Mouse (Mus musculus) liver, embryonic 11.5 days (tissue): ENCODE results near the gene Tcta. TPM values are rescaled to one million over a fixed set of nuclear protein-coding genes. Genes with fewer than 3 reads are reported as not detected.
"Not testable (repeated sequence)": the region's sequence is repeated elsewhere in the genome, so short reads cannot be mapped to it uniquely, and the experiment has no call there.

Source experiments
- ATAC-seq: fragments of 200-750 bp; cut with Nextera tagmentation; replicated peaks from 2 replicates; pipeline ENCODE4 v1.8.0; 2017; ENCODE audit warnings: moderate number of reproducible peaks, mild to moderate bottlenecking, moderate TSS enrichment, moderate library complexity; ENCODE audit not compliant: low FRiP score
- DNase-seq: peaks from one replicate; pipeline ENCODE4 v3.0.0-alpha.2; 2017; ENCODE audit warnings: low spot score
- H3K27ac ChIP-seq: fragments of 300-500 bp; sonication (generic); 2 replicates; pipeline ENCODE4 v1.5.1; 2014; ENCODE audit warnings: mild to moderate bottlenecking, low read depth, low read length, control low read depth
- H3K27me3 ChIP-seq: fragments of 300-500 bp; sonication (generic); replicated peaks from 2 replicates; pipeline ENCODE4 v1.6.1; 2014; ENCODE audit warnings: low read length, mixed read lengths; ENCODE audit not compliant: control insufficient read depth, insufficient read depth
- H3K36me3 ChIP-seq: fragments of 300-500 bp; sonication (generic); 2 replicates; pipeline ENCODE4 v1.6.1; 2014; ENCODE audit warnings: mild to moderate bottlenecking, low read length, moderate library complexity, mixed read lengths; ENCODE audit not compliant: control insufficient read depth, insufficient read depth
- H3K4me1 ChIP-seq: fragments of 300-500 bp; sonication (generic); replicated peaks from 2 replicates; pipeline ENCODE4 v1.6.1; 2014; ENCODE audit warnings: low read length, mixed read lengths; ENCODE audit not compliant: control insufficient read depth, insufficient read depth
- H3K4me2 ChIP-seq: fragments of 300-500 bp; sonication (generic); 2 replicates; pipeline ENCODE4 v1.6.1; 2014; ENCODE audit warnings: mild to moderate bottlenecking, control low read depth, moderate library complexity
- H3K4me3 ChIP-seq: fragments of 300-500 bp; sonication (generic); 2 replicates; pipeline ENCODE4 v1.5.1; 2014; ENCODE audit warnings: low read depth, low read length, control low read depth
- H3K9ac ChIP-seq: fragments of 300-500 bp; sonication (generic); 2 replicates; pipeline ENCODE4 v1.6.1; 2014; ENCODE audit warnings: low read depth, low read length, control low read depth
- H3K9me3 ChIP-seq: fragments of 300-500 bp; sonication (generic); 2 replicates; pipeline ENCODE4 v1.6.1; 2016; ENCODE audit warnings: low read length, inconsistent platforms, mixed read lengths; ENCODE audit not compliant: control insufficient read depth
- whole genome bisulfite sequencing: fragments of 180-500 bp; shearing (Covaris S2); extraction: QIAGEN DNeasy Blood & Tissue Kit; methylation state at CpG from one replicate; pipeline ENCODE4 v1.1.7; 2014; 5-methylcytosine and 5-hydroxymethylcytosine counted together
- polyA plus RNA-seq: library from polyadenylated mRNA; unstranded; fragments of >200 nt; fragmentation: Nextera tagmentation; extraction: Ambion mirVana; gene quantifications from 2 replicates; pipeline ENCODE4 v1.2.1, GENCODE M21; 2014

Gene Tcta
- polyA plus RNA-seq, 1 experiment from 2014 or later = 14.9 TPM

DNA sequence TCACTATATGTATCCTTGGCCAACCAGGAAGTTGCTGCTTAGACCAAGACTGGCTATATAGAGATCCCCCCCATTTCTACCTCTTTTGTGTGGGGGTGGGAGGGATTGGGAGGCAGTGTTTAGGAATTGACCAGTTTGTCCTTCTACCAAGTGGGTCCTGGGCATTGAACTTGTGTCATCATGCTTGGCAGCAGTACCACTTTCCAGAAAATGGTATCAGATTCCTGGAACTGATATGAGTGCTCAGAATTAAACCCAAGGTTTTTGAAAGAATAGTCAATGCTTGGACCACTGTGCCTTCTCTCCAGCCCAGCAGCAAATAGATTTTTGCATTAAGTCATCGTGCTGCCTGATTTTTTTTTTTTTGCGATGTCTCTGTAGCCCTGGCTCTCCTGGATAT is 19.9 kb upstream of the Tcta start:
- peaks cover 2% of the 10 kb centered on the region; the same call in 1 of the 2 replicates for H3K4me1 ChIP-seq
- no peak overlapping the region for H3K4me2 ChIP-seq
- H3K4me3 ChIP-seq = no peak overlapping the region
- ATAC-seq (no peak), DNase-seq (no peak)
- peaks cover 17% of the 10 kb centered on the region for H3K36me3 ChIP-seq
- no peak overlapping the region for H3K9ac ChIP-seq
- H3K27ac ChIP-seq = no peak overlapping the region
- 99% methylated on average over 2 of the region's 2 CpGs for whole genome bisulfite sequencing
- no peaks in the 10 kb centered on the region for H3K9me3 ChIP-seq
- no peaks in the 10 kb centered on the region for H3K27me3 ChIP-seq

DNA sequence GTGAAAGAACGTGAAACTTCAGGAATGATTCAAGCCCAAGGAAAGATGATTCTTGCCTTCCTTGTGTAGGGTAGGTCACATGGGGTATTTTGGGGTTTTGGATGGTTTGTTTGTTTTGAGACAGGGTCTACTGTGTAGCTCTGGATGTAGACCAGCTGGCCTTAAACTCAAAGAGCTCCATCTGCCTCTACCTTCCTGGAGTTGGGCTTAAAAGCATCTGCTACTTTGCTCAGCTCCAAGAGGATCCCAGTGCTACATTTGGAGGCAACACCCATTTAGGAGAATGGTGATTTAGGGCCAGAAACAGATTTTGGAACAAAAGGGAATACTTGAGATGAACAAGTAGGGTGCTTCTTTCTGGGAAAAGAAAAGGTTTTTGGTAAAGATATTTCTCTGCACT is 18.8 kb upstream of the Tcta start:
- Histone ChIP-seq H3K9ac (no peak overlapping the region), H3K4me2 (no peak overlapping the region), H3K27ac (no peak overlapping the region), H3K27me3 (no peaks in the 10 kb centered on the region), H3K36me3 (peaks cover 15% of the 10 kb centered on the region), H3K4me3 (no peak overlapping the region), H3K4me1 (peaks cover 2% of the 10 kb centered on the region; the same call in 1 of the 2 replicates), H3K9me3 (no peaks in the 10 kb centered on the region)
- WGBS = 100% methylated on average over 1 of the region's 1 CpGs
- DNase-seq = no peak
- no peak for ATAC-seq

DNA sequence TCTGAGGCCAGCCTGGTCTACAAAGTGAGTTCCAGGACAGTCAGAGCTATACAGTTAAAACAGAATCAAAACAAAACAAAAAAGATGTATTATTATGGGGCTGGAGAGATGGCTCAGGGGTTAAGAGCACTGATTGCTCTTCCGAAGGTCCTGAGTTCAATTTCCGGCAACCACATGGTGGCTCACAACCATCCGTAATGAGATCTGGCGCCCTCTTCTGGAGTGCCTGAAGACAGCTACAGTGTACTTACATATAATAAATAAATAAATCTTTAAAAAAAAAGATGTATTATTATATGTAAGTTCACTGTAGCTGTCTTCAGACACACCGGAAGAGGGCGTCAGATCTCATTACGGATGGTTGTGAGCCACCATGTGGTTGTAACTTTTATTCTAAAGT is 16.1 kb upstream of the Tcta start:
- peaks cover 11% of the 10 kb centered on the region; the same call in 1 of the 2 replicates for H3K36me3 ChIP-seq
- 88% methylated on average over 7 of the region's 7 CpGs for WGBS

DNA sequence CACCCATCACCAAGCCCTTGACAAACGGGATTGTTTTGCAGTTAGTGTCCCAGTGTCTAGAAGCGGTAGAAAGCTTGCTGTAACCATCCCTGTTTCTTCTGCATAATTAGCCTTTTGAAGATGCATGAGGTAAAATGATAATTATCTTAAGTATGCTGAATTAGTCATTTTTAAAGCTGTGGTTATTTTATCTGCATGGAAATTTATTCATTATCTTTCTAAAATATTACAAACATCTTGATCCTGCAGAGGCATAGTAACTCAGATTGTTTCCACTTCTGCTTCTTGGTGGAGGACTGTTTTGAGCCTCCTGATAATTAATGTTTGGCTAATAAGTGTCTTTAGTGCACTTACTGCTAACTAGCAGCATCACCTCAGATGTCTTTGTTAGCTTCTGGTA is 12.5 kb upstream of the Tcta start:
- H3K9ac ChIP-seq = no peak overlapping the region
- H3K4me2 ChIP-seq = no peak overlapping the region
- DNase-seq (no peak), ATAC-seq (no peak)
- WGBS = 86% methylated on average over 2 of the region's 2 CpGs
- no peak overlapping the region for H3K27ac ChIP-seq
- H3K4me1 ChIP-seq = no peaks in the 10 kb centered on the region
- no peaks in the 10 kb centered on the region for H3K9me3 ChIP-seq
- H3K36me3 ChIP-seq = peaks cover 11% of the 10 kb centered on the region; the same call in 1 of the 2 replicates
- H3K27me3 ChIP-seq = no peaks in the 10 kb centered on the region
- no peak overlapping the region for H3K4me3 ChIP-seq

More for the DNA sequence above, 16.1 kb upstream of the Tcta start:
- H3K4me3 ChIP-seq, H3K27me3 ChIP-seq, H3K9me3 ChIP-seq, DNase-seq, ATAC-seq, H3K9ac ChIP-seq, H3K27ac ChIP-seq, H3K4me2 ChIP-seq, H3K4me1 ChIP-seq: not testable (repeated sequence)

- DNase-seq (no peak), ATAC-seq (no peak)
- no peaks in the 10 kb centered on the region for H3K27me3 ChIP-seq
- H3K4me2 ChIP-seq = no peak overlapping the region
- H3K4me3 ChIP-seq = no peak overlapping the region
- no peaks in the 10 kb centered on the region for H3K9me3 ChIP-seq
- no peaks in the 10 kb centered on the region for H3K4me1 ChIP-seq
- H3K36me3 ChIP-seq = peaks cover 11% of the 10 kb centered on the region; the same call in 1 of the 2 replicates
- no peak overlapping the region for H3K27ac ChIP-seq
- WGBS = 85% methylated on average over 3 of the region's 3 CpGs
- H3K9ac ChIP-seq = no peak overlapping the region
Observed at GRCm38 (mm10) chr9:108317572-108317971, 11.6 kb upstream of the Tcta start.

GRCm38 (mm10) chr9:108308141-108308540 is 2.2 kb upstream of the Tcta start:
- ATAC-seq (no peak), DNase-seq (no peak)
- Histone ChIP-seq H3K9me3 (no peaks in the 10 kb centered on the region), H3K9ac (peak overlapping the region; percentile 64; the same call in 1 of the 2 replicates), H3K27me3 (no peaks in the 10 kb centered on the region), H3K4me3 (peak overlapping the region; percentile 83), H3K4me1 (peaks cover 15% of the 10 kb centered on the region), H3K36me3 (peaks cover under 1% of the 10 kb centered on the region; the same call in 1 of the 2 replicates), H3K4me2 (peak overlapping the region; percentile 86), H3K27ac (0 out of 2 replicates have a peak overlapping the region, but pooled peaks have one; percentile 28)
- WGBS = 52% methylated on average over 2 of the region's 2 CpGs

DNA sequence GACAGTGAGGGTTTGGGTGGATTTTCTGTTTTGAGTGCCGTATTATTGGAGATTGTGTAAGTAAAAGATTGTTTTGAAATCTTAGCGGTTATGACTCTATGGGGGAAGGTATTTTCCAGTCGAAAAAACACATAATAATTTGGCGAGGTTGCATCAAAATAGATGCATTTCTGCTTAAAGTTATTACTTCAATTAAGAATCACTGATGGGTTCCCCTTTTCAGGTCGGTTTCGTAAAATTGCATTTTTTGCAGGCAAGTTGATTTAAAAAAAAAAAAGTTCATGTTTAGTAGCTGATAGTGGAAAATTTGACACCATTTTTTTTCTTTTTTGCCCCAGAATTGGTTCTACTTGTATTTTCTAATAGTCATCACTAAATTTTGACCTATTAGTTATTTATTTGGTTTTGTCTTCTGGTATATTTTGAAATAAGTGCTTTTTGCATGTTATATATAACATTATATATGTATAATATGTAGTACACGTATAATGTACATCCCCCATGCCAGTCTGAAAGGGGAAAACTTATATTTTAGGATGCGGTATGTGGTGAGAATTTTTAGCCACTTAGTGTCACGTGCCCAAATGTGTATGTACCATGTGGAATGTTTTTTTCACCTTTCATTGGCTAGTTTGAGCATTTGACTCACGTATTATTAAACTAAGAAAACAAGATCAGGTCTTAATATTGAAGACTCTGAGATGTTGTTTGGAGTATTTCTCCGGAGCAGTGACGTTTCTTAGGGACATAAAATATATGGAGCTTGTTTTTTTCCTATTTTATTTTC is 1.3 kb upstream of the Tcta start:
- peaks cover 4% of the 10 kb centered on the region; the same call in 1 of the 2 replicates for H3K36me3 ChIP-seq
- peaks cover 15% of the 10 kb centered on the region for H3K4me1 ChIP-seq
- peak overlapping the region; percentile 86 for H3K4me2 ChIP-seq
- no peaks in the 10 kb centered on the region for H3K9me3 ChIP-seq
- H3K4me3 ChIP-seq = peak overlapping the region; percentile 83
- H3K27ac ChIP-seq = peak overlapping the region; percentile 100
- H3K27me3 ChIP-seq = no peaks in the 10 kb centered on the region
- ATAC-seq = no peak
- 13% methylated on average over 12 of the region's 12 CpGs for WGBS
- peak overlapping the region; percentile 95 for H3K9ac ChIP-seq
- no peak for DNase-seq

- H3K4me3 ChIP-seq = peak overlapping the region; percentile 83
- 1% methylated on average over 32 of the region's 51 CpGs for WGBS
- peak; percentile 80 for ATAC-seq
Observed at GRCm38 (mm10) chr9:108306571-108306980, 616 bp upstream of the Tcta start.

GRCm38 (mm10) chr9:108305170-108305569 is 790 bp downstream of the Tcta start:
- Histone ChIP-seq H3K9ac (peak overlapping the region; percentile 91), H3K9me3 (no peaks in the 10 kb centered on the region), H3K4me2 (peak overlapping the region; percentile 86), H3K4me3 (peak overlapping the region; percentile 83), H3K36me3 (peaks cover 4% of the 10 kb centered on the region; the same call in 1 of the 2 replicates), H3K27ac (peak overlapping the region; percentile 100), H3K4me1 (peaks cover 15% of the 10 kb centered on the region), H3K27me3 (no peaks in the 10 kb centered on the region)
- ATAC-seq (no peak), DNase-seq (no peak)
- 0% methylated on average over 1 of the region's 1 CpGs for WGBS

More at GRCm38 (mm10) chr9:108306571-108306980, 616 bp upstream of the Tcta start:
- no peaks in the 10 kb centered on the region for H3K9me3 ChIP-seq
- peaks cover 15% of the 10 kb centered on the region for H3K4me1 ChIP-seq
- peak overlapping the region; percentile 95 for H3K9ac ChIP-seq
- H3K27ac ChIP-seq = peak overlapping the region; percentile 100
- no peaks in the 10 kb centered on the region for H3K27me3 ChIP-seq
- H3K4me2 ChIP-seq = peak overlapping the region; percentile 86
- H3K36me3 ChIP-seq = peaks cover 4% of the 10 kb centered on the region; the same call in 1 of the 2 replicates
- peak; percentile 87 for DNase-seq
